Mouse (Mus musculus) cortical plate, adult 2 months (tissue): ENCODE measurements around the gene Atp2b2.

Source experiments
- CTCF ChIP-seq: fragments of 200-500 bp; IDR thresholded peaks from 2 replicates; pipeline ENCODE4 v1.5.1; 2011; ENCODE audit warnings: mild to moderate bottlenecking, control low read depth, low read length; ENCODE audit not compliant: insufficient read depth; ENCODE audit errors: extremely low read depth
- POLR2A ChIP-seq: fragments of 200-500 bp; IDR thresholded peaks from 2 replicates; pipeline ENCODE4 v1.6.1; 2011; ENCODE audit warnings: mild to moderate bottlenecking, low read length, control low read depth; ENCODE audit not compliant: insufficient read depth; ENCODE audit errors: extremely low read depth

DNA sequence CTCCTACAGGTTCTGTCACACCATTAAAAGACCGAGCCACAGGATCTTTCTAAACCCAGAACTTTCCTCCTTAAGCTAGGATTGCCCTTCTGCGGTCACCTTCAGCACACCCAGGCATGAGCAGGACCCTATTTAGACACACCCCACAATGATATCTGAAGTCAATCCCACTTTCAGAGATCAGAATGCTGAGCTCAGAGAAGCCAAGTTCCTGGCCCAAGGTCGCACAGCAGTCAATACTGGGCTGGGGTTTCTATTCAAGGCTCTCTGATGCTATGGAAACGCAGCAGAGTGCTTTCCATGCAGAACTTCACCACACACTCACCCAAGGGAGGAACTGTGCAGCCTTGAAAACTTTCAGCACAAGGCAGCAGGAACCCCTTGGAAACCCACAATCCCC, 157.6 kb downstream of the Atp2b2 start:
- TF ChIP-seq POLR2A (no peak), CTCF (no peak)
